Mouse (Mus musculus): ENCODE results near the gene Bex3. TPM values are rescaled to one million over a fixed set of nuclear protein-coding genes. Genes with fewer than 3 reads are reported as not detected.
"Not testable (repeated sequence)": the region's sequence is repeated elsewhere in the genome, so short reads cannot be mapped to it uniquely, and the experiment has no call there.

Bex3 gene
- polyA plus RNA-seq, 1 experiment from 2014 or later: 523 TPM

DNA sequence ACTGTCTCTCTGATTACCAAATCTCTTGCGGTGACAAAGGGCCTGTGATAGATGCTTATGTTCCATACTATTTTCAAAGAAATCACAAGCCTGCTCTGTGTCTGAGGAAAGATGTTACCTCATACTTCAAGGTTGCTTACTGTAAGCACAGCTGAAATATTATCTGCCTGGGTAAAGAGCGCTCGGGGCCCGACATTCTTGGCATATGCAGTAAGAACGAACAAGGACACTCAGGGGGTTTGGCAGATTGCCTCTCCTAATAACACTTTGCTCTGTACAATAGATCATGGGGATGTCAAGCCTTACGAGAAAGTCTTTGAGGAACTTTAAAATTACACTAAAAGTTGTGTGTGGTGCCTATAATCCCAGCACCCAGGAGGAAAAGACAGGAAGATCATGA, 21.2 kb upstream of the Bex3 start:
- Histone ChIP-seq H3K36me3 (ENCODE audit: insufficient read depth) (0 out of 2 replicates have a peak, but pooled peaks cover 5% of the 10 kb centered on the region), H3K9ac (no peak overlapping the region), H3K4me1 (ENCODE audit: insufficient read depth) (no peaks in the 10 kb centered on the region), H3K9me3 (ENCODE audit: low read depth, low read length) (no peaks in the 10 kb centered on the region), H3K27ac (ENCODE audit: low read depth) (no peak overlapping the region), H3K4me2 (no peak overlapping the region), H3K4me3 (ENCODE audit: low read depth, low read length) (no peak overlapping the region), H3K27me3 (ENCODE audit: insufficient read depth, low read length) (no peaks in the 10 kb centered on the region)
- DNase-seq (peak; percentile 71), ATAC-seq (ENCODE audit: insufficient read depth) (peak; percentile 13; the same call in 1 of the 2 replicates)
- WGBS: 27% methylated on average over 6 of the region's 6 CpGs
- no peak for TF ChIP-seq CTCF (IDR thresholded peaks at IDR 0.05; ENCODE audit: low read depth)

DNA sequence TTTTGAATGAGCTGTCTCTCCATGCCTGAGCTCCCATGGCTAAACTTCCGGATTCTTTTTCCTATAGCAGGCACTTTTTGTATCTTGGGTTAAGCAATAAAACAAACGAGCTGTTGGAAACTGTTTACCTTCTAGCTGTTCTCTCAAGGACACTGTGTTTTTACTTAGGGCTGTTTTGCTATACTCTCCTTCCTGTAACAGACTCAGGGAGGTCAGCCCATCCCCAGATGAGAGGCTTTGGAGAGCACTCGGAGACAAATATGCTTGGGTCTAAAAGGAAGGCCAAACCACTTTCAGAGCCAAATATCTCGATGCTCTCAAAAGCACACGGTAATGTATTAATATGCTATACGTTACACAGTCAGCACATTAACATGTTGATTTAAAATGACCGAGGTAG, 20.4 kb upstream of the Bex3 start:
- H3K4me1 ChIP-seq (ENCODE audit: insufficient read depth): no peaks in the 10 kb centered on the region
- H3K4me3 ChIP-seq (ENCODE audit: low read depth, low read length): no peak overlapping the region
- DNase-seq (peak; percentile 9), ATAC-seq (ENCODE audit: insufficient read depth) (no peak)
- H3K27ac ChIP-seq (ENCODE audit: low read depth): no peak overlapping the region
- H3K9me3 ChIP-seq (ENCODE audit: low read depth, low read length): no peaks in the 10 kb centered on the region
- no peaks in the 10 kb centered on the region for H3K27me3 ChIP-seq (ENCODE audit: insufficient read depth, low read length)
- no peak overlapping the region for H3K9ac ChIP-seq
- no peak for TF ChIP-seq CTCF (IDR thresholded peaks at IDR 0.05; ENCODE audit: low read depth)
- WGBS: 33% methylated on average over 7 of the region's 7 CpGs
- no peak overlapping the region for H3K4me2 ChIP-seq
- H3K36me3 ChIP-seq (ENCODE audit: insufficient read depth): 0 out of 2 replicates have a peak, but pooled peaks cover 5% of the 10 kb centered on the region

DNA sequence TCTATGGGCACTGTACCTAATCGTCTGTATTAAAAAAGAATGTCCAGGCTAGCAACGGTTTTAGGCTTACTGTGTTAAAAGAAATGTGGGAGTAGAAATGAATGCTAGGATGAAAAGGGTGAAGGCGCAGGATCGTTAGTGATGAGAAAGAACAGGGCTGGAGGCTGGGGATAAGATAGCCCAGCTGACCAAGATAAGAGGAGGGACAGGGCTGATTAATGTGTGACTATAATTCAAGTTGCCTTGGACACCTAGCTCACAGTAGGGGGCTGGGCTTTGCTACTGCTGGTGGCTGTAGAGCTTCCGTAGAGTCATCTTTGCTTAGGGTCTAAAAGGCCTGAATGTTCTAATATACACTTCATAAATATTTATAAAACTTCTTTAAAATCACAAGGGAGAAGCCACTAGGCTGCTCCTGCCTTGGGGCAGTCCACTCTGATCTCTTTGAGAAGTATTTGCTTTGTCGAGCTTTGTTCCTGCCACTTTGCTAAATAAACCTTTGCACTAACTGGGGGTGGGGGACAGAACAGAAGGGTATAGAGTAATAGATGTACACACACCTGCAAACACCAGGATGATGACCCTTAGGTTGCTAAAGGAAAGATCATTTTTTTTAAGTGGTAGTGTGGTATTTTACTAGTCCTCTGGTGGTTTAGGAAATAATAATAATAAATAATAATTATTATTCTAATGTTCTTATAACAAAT, 17.9 kb upstream of the Bex3 start:
- H3K4me2 ChIP-seq: no peak overlapping the region
- no peak overlapping the region for H3K4me3 ChIP-seq (ENCODE audit: low read depth, low read length)
- DNase-seq (no peak), ATAC-seq (ENCODE audit: insufficient read depth) (no peak)
- no peak overlapping the region for H3K27ac ChIP-seq (ENCODE audit: low read depth)
- WGBS: 33% methylated on average over 6 of the region's 6 CpGs
- no peaks in the 10 kb centered on the region for H3K4me1 ChIP-seq (ENCODE audit: insufficient read depth)
- no peak overlapping the region for H3K9ac ChIP-seq
- 0 out of 2 replicates have a peak, but pooled peaks cover 3% of the 10 kb centered on the region for H3K36me3 ChIP-seq (ENCODE audit: insufficient read depth)
- TF ChIP-seq CTCF (IDR thresholded peaks at IDR 0.05; ENCODE audit: low read depth): no peak
- no peaks in the 10 kb centered on the region for H3K27me3 ChIP-seq (ENCODE audit: insufficient read depth, low read length)
- no peaks in the 10 kb centered on the region for H3K9me3 ChIP-seq (ENCODE audit: low read depth, low read length)

DNA sequence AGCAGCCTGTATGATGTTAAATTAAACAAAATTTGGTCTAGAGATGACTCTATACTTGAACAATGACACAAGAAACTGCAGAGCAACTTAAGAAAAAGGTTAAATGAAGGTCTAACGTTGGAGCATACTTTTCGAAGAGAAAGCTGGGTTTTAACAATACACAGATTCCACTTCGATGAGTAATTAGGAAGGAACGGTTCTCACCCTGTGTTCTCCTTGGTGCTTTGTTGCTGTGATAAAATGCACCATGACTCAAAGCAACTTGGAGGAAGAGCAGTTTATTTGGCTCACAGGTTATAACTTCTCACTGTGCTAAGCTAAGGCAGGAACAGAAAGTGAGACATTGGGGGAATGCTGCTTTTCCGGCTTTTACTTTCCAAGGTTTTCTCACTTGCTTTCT, 2.3 kb upstream of the Bex3 start:
- Histone ChIP-seq H3K4me3 (ENCODE audit: low read depth, low read length) (no peak overlapping the region), H3K9ac (no peak overlapping the region), H3K36me3 (ENCODE audit: insufficient read depth) (peaks cover 11% of the 10 kb centered on the region), H3K4me1 (ENCODE audit: insufficient read depth) (no peaks in the 10 kb centered on the region), H3K9me3 (ENCODE audit: low read depth, low read length) (no peaks in the 10 kb centered on the region), H3K27ac (ENCODE audit: low read depth) (no peak overlapping the region), H3K4me2 (no peak overlapping the region), H3K27me3 (ENCODE audit: insufficient read depth, low read length) (no peaks in the 10 kb centered on the region)
- DNase-seq: no peak
- ATAC-seq (ENCODE audit: insufficient read depth): no peak
- WGBS: 62% methylated on average over 5 of the region's 5 CpGs
- TF ChIP-seq CTCF (IDR thresholded peaks at IDR 0.05; ENCODE audit: low read depth): no peak

DNA sequence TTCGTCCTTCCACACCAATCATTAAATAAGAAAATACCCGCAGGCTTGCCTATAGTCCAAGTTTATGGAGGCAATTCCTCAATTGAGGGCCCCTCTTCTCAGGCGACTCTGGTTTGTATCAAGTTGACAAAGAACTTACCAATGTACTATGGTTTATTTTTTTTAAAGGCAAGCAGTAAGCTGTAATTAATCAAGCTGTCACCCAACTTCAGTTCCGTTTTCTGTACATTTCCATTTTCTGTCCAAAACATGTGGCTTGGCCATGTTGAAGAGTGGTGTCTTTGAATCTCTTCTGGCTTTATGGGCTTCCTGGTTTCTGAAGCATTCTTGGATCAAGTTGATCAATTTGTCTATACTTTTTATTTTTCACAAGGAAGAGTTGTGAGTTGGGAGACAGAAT, 1.9 kb upstream of the Bex3 start:
- 53% methylated on average over 4 of the region's 4 CpGs for WGBS
- Histone ChIP-seq H3K4me2 (no peak overlapping the region), H3K36me3 (ENCODE audit: insufficient read depth) (peaks cover 11% of the 10 kb centered on the region), H3K4me3 (ENCODE audit: low read depth, low read length) (no peak overlapping the region), H3K9ac (no peak overlapping the region), H3K27me3 (ENCODE audit: insufficient read depth, low read length) (no peaks in the 10 kb centered on the region), H3K4me1 (ENCODE audit: insufficient read depth) (no peaks in the 10 kb centered on the region), H3K9me3 (ENCODE audit: low read depth, low read length) (no peaks in the 10 kb centered on the region), H3K27ac (ENCODE audit: low read depth) (no peak overlapping the region)
- DNase-seq: no peak
- ATAC-seq (ENCODE audit: insufficient read depth): no peak
- TF ChIP-seq CTCF (IDR thresholded peaks at IDR 0.05; ENCODE audit: low read depth): no peak

DNA sequence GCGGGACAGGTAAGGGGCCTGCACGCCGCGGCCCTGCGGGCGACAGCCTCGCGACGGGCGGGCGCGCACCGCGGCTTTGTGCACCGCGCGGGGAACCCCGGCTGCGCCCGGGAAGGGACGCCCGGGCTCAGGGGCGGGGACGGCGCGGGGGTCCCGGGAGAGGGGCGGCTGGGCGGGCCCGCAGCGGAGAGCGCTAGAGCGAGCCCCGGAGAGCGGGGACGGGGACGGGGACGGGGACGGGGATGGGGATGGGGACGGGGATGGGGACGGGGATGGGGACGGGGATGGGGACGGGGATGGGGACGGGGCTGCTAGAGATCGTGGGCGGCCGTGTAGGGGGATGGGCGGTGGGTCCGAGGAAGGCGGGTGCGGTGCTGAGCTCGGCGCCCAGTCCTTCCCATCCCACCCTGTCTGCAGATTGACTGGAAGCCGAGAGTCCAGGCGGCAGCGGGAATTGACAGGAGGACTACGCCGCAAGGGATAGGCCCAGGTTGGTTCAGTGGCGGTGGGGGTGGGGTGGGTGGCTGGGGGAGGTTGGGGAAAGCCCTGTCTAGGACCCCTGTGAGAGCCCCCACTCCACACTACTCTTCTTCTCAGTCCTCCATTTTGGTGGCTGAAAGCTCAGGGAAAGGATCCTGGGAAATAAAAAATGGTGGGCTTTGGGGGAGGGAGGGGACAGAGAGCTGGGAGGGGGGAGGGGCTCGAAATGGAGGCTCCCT, 499 bp downstream of the Bex3 start:
- ATAC-seq (ENCODE audit: insufficient read depth) (peak; percentile 59), DNase-seq (peak; percentile 39)
- H3K27ac ChIP-seq (ENCODE audit: low read depth); H3K4me1 ChIP-seq (ENCODE audit: insufficient read depth); H3K9me3 ChIP-seq (ENCODE audit: low read depth, low read length); H3K27me3 ChIP-seq (ENCODE audit: insufficient read depth, low read length): not testable (repeated sequence)
- Histone ChIP-seq H3K4me2 (peak overlapping the region; percentile 55), H3K4me3 (ENCODE audit: low read depth, low read length) (peak overlapping the region; percentile 45), H3K36me3 (ENCODE audit: insufficient read depth) (peaks cover 11% of the 10 kb centered on the region), H3K9ac (peak overlapping the region; percentile 56)
- WGBS: 0% methylated on average over 2 of the region's 60 CpGs

DNA sequence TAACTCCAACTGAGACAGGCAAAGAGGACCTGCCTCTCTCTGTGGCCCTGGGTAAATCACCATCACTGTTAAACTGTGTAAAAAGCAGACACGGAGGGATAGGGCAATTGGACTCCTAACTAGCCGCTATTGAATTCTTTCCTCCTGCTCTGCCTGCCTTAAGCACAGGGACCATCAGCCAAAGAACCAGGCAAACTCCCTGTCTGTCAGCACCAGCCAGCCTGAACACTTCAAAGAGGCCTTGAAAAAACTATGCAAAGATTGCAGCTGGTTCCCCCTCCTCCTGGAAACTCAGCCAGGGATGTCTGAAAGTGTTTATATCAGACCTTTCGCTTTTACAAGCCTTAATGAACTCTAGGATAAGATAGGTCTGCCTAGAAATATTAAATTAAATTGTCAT, 4.5 kb downstream of the Bex3 start:
- Histone ChIP-seq H3K27me3 (ENCODE audit: insufficient read depth, low read length) (no peaks in the 10 kb centered on the region), H3K4me2 (no peak overlapping the region), H3K27ac (ENCODE audit: low read depth) (no peak overlapping the region), H3K36me3 (ENCODE audit: insufficient read depth) (peaks cover 11% of the 10 kb centered on the region), H3K4me1 (ENCODE audit: insufficient read depth) (no peaks in the 10 kb centered on the region), H3K4me3 (ENCODE audit: low read depth, low read length) (no peak overlapping the region), H3K9me3 (ENCODE audit: low read depth, low read length) (no peaks in the 10 kb centered on the region), H3K9ac (no peak overlapping the region)
- ATAC-seq (ENCODE audit: insufficient read depth) (no peak), DNase-seq (peak; percentile 53)
- TF ChIP-seq CTCF (IDR thresholded peaks at IDR 0.05; ENCODE audit: low read depth): no peak
- WGBS: 14% methylated on average over 3 of the region's 3 CpGs

Data from lung, embryonic 14.5 days (tissue).